Mouse (Mus musculus) megakaryocyte-erythroid progenitor cell, adult 5-6 weeks (primary cell): ENCODE data around the gene Hlx. TPM values are rescaled to one million over a fixed set of nuclear protein-coding genes. Genes with fewer than 3 reads are reported as not detected.

ENCODE experiments used
- ATAC-seq: replicated peaks from 2 replicates; pipeline ENCODE4 v1.8.0; 2016; ENCODE audit warnings: mild to moderate bottlenecking, inconsistent platforms; ENCODE audit not compliant: severe bottlenecking, poor library complexity, low FRiP score, low TSS enrichment
- total RNA-seq, 2 experiments: library from RNA; stranded (forward) in 1 of 2; stranded (reverse) in 1 of 2; fragments of 200-1000, 215-1000 nt in 1 of 2; fragments of >200 nt in 1 of 2; fragmentation: Nextera tagmentation in 1 of 2; gene quantifications; 2 replicates each; pipeline ENCODE4 v1.2.3; 2014 to 2017

Hlx gene
- total RNA-seq, 2 experiments from 2014 or later = 1.4 TPM; not detected in 1

GRCm38 (mm10) chr1:184718261-184719120, 13.9 kb downstream of the Hlx start:
- no peak for ATAC-seq

DNA sequence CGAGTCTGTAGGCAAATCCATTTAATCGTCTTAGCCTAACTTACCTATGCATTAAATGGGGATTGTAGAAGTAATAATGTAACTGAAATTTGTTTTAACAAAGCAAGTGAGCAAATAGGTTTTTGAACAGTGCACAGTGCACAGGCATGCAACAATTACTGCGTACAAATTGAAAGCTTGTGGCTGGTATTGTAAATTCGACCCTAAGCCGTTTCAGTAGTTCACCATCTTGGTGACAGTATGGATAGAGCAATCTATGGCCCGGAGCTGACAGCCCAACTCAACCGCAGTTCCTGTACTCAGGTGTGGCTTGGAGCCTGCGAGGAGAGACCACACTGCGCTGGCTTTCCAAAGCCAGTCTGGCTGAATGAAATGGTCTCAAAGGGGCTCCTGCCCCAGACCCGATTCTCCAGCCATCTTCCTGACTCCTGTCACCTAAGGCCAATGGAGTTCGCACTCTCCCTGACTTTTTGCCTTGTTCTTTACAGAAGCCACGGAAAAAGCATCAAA, 14.7 kb downstream of the Hlx start:
- ATAC-seq = no peak

DNA sequence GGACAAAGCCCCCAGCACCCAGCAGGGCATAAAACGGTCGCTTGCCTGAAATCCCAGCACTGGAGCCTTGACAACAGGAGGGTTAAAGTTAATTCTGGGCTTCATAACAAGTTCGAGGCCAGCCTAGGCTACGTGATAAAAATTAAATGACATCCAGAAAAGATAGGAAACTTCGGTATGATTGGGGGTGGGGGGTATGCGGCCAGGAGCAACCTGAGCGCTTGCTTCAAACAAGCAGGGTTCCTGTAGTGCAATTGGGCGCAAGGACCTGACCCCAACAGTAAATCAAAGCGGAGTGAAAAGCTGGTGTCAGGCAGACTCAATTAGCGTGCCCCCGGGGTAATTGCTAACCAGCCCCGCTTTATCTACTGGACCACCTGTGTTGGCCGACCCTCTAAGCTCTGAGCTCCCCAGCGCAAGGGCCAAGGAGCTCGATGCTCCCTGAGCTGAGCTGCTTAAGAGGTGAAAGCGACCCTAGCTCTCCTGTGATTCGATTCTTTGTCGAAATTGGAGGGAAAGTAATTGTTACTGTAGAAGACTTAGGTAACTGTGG, 15.3 kb downstream of the Hlx start:
- ATAC-seq = no peak

- no peak for ATAC-seq
Measured at GRCm38 (mm10) chr1:184716117-184716516, 16.3 kb downstream of the Hlx start.

GRCm38 (mm10) chr1:184715693-184716092, 16.7 kb downstream of the Hlx start:
- no peak for ATAC-seq

DNA sequence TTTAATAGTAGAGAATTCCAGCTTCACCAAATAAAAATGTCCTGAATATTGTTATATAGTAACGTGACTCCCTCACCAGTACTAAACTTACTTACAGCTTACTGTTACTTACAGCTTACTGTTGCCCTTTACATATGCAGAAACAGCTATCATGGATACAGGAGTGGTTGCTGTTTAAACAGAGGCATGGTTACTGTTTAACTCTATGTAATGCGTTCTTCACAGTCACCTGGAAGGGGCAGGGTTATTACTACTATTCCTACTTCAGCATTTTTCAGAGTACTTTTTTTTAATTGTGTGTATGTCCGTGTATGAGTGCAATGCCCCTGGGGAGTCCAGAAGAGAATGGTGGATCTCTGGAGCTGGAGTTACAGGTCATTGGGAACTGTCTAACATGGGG, 17.9 kb downstream of the Hlx start:
- no peak for ATAC-seq

- no peak for ATAC-seq
Measured at GRCm38 (mm10) chr1:184713716-184714115, 18.7 kb downstream of the Hlx start.

DNA sequence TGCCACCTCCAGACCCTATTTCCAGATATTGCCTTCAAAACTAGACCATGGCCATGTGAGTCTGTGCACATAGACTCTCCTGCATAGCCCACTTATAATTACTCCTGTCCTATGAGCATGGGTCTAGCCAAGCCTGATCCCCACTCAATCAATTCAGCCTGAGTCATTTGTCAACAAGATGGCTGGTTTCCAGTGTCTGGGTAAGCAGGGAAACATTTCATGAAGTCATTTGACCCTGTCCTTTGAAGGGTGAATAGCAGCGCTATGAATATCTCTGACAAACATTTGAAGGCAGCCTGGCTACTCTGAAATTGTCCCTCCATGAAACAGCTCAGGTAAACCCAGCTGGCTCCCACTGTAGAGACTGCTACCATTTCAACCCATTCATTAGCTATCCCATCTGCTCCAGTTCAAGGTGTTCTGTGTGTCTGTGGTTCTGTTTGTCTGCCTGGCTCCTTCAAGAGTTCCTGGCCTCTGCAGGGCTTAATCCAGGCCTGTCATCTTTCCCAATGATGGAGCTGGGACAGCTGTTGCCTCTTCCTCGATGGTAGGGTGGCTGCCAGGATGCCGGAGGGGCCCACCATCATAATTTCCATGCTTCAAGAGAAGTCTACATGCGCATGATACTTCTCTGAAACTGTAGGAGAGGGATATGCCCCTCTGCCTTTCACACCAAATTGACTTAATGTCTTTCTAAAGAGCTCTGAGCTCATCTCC, 24.7 kb downstream of the Hlx start:
- ATAC-seq = no peak

- no peak for ATAC-seq
Measured at GRCm38 (mm10) chr1:184704901-184705300, 27.5 kb downstream of the Hlx start.

GRCm38 (mm10) chr1:184699295-184699694, 33.1 kb downstream of the Hlx start:
- ATAC-seq = 0 out of 2 replicates have a peak, but pooled peaks have one; percentile 57

GRCm38 (mm10) chr1:184695451-184695850, 37.0 kb downstream of the Hlx start:
- no peak for ATAC-seq

- no peak; the same call in 1 of the 2 replicates for ATAC-seq
Measured at GRCm38 (mm10) chr1:184692204-184692904, 40.1 kb downstream of the Hlx start.

DNA sequence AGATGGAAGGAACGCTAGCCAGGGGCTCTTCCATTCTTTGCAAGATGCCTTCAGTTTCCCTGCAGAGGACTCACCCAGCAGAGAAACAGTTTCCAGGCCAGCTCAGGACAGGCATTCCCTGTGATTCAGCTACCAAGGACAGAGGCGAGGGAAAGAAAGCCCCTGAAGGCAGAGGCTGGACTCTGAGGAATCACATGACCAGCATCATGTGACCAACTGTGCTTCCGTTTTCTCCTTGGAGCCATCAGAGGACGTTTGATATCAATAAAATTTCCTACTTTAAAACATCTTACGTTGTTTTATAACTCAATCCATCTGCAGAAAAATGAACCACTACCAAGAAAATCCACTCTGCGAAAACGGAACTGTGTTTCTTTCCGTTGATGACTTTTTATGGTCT, 41.2 kb downstream of the Hlx start:
- no peak for ATAC-seq

- no peak for ATAC-seq
Measured at GRCm38 (mm10) chr1:184688026-184688425, 44.4 kb downstream of the Hlx start.

GRCm38 (mm10) chr1:184687512-184687911, 44.9 kb downstream of the Hlx start:
- no peak for ATAC-seq

GRCm38 (mm10) chr1:184683541-184683940, 48.9 kb downstream of the Hlx start:
- no peak for ATAC-seq

- no peak for ATAC-seq
Measured at GRCm38 (mm10) chr1:184679416-184679965, 52.9 kb downstream of the Hlx start.

- ATAC-seq = no peak
Measured at GRCm38 (mm10) chr1:184677641-184678040, 54.8 kb downstream of the Hlx start.
